Mouse (Mus musculus) neural tube, embryonic 13.5 days (tissue): ENCODE results near the gene Gpr107. TPM values are rescaled to one million over a fixed set of nuclear protein-coding genes. Genes with fewer than 3 reads are reported as not detected.

ENCODE experiments used
- ATAC-seq: fragments of 200-750 bp; cut with Nextera tagmentation; 2 replicates; pipeline ENCODE4 v1.8.0; 2017; ENCODE audit warnings: low read depth, mild to moderate bottlenecking, moderate TSS enrichment, moderate library complexity
- H3K27ac ChIP-seq: fragments of 300-500 bp; sonication (generic); replicated peaks from 2 replicates; pipeline ENCODE4 v1.5.1; 2015; ENCODE audit warnings: moderate library complexity, mild to moderate bottlenecking, inconsistent platforms
- H3K27me3 ChIP-seq: fragments of 300-500 bp; sonication (generic); 2 replicates; pipeline ENCODE4 v1.6.1; 2015; ENCODE audit warnings: mild to moderate bottlenecking, inconsistent platforms
- H3K36me3 ChIP-seq: fragments of 300-500 bp; sonication (generic); 2 replicates; pipeline ENCODE4 v1.6.1; 2015; ENCODE audit warnings: mild to moderate bottlenecking, inconsistent platforms
- H3K4me1 ChIP-seq: fragments of 300-500 bp; sonication (generic); replicated peaks from 2 replicates; pipeline ENCODE4 v1.6.1; 2015; ENCODE audit warnings: inconsistent platforms
- H3K4me2 ChIP-seq: fragments of 300-500 bp; sonication (generic); 2 replicates; pipeline ENCODE4 v1.6.1; 2015; ENCODE audit warnings: inconsistent platforms, mild to moderate bottlenecking, moderate library complexity
- H3K4me3 ChIP-seq: fragments of 300-500 bp; sonication (generic); 2 replicates; pipeline ENCODE4 v1.5.1; 2015; ENCODE audit warnings: mild to moderate bottlenecking, inconsistent platforms
- H3K9ac ChIP-seq: fragments of 300-500 bp; sonication (generic); 2 replicates; pipeline ENCODE4 v1.6.1; 2015; ENCODE audit warnings: moderate library complexity, mild to moderate bottlenecking, inconsistent platforms
- H3K9me3 ChIP-seq: fragments of 300-500 bp; sonication (generic); 2 replicates; pipeline ENCODE4 v1.6.1; 2016; ENCODE audit warnings: inconsistent platforms
- whole genome bisulfite sequencing: fragments of 180-500 bp; shearing (Covaris S2); methylation state at CpG from one replicate; pipeline ENCODE4 v1.1.7; 2015; 5-methylcytosine and 5-hydroxymethylcytosine counted together
- polyA plus RNA-seq: library from polyadenylated mRNA; unstranded; fragments of >200 nt; fragmentation: Nextera tagmentation; extraction: Ambion mirVana; gene quantifications from 2 replicates; pipeline ENCODE4 v1.2.1, GENCODE M21; 2015

The Gpr107 gene
- polyA plus RNA-seq, 1 experiment from 2014 or later, result 34.9 TPM

DNA sequence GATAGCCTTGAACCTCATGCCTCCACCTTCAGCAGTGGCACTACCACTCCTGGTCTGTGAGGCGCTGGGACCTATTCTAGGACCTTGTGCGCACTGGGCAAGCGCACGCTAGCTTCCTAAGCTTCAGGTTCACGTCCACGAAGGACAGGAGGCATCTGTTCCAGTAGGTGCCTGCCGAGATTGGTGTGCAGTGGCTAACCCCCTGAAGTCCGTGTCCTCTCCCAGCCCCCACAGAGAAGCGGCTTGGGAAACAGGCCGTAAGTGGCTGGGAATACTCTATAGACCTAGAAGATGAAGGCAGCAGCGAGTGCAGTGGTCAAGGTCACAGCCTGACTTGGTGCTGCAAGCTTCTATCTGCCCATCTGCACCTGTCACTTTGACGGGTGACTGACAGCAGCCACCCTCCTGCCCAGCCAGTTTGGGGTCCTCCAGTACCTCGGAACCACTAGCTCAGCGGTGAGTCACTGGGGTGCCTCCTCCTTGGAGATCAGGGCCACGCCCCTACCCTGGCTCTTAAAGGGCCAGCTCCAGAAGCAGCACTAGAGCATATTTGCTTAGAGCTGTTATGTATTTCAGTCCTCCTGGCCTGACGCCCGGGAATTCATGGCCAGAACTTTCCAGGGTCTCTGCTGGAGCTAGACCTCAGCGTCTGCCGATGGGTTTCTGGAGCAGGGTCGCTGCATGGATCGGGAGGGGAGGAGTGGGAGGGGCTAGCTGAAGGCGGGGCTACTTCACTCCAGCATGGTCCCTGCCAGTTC lies 106.7 kb downstream of the Gpr107 start:
- 0 out of 2 replicates have a peak, but pooled peaks have one; percentile 28 for ATAC-seq
- WGBS, result 10% methylated on average over 22 of the region's 22 CpGs
- H3K27ac ChIP-seq, result peak overlapping the region; percentile 23; the same call in 1 of the 2 replicates
- H3K4me3 ChIP-seq, result peak overlapping the region; percentile 40
- no peaks in the 10 kb centered on the region for H3K27me3 ChIP-seq
- H3K9me3 ChIP-seq, result no peaks in the 10 kb centered on the region
- no peaks in the 10 kb centered on the region; the same call in 1 of the 2 replicates for H3K36me3 ChIP-seq
- H3K9ac ChIP-seq, result peak overlapping the region; percentile 62
- peaks cover 86% of the 10 kb centered on the region for H3K4me1 ChIP-seq
- peak overlapping the region; percentile 58 for H3K4me2 ChIP-seq

- 28% methylated on average over 9 of the region's 9 CpGs for WGBS
- Histone ChIP-seq H3K27me3 (no peaks in the 10 kb centered on the region), H3K27ac (peak overlapping the region; percentile 23; the same call in 1 of the 2 replicates), H3K9me3 (no peaks in the 10 kb centered on the region), H3K4me3 (peak overlapping the region; percentile 40), H3K36me3 (no peaks in the 10 kb centered on the region; the same call in 1 of the 2 replicates), H3K4me2 (peak overlapping the region; percentile 58), H3K4me1 (peaks cover 86% of the 10 kb centered on the region), H3K9ac (peak overlapping the region; percentile 62)
- ATAC-seq, result no peak
Measured at GRCm38 (mm10) chr2:31259367-31259920, 107.3 kb downstream of the Gpr107 start.

- Histone ChIP-seq H3K9me3 (no peaks in the 10 kb centered on the region), H3K4me3 (no peak overlapping the region), H3K36me3 (no peaks in the 10 kb centered on the region; the same call in 1 of the 2 replicates), H3K9ac (no peak overlapping the region), H3K4me1 (peaks cover 86% of the 10 kb centered on the region), H3K27me3 (no peaks in the 10 kb centered on the region), H3K27ac (no peak overlapping the region), H3K4me2 (no peak overlapping the region)
- 87% methylated on average over 8 of the region's 8 CpGs for WGBS
- ATAC-seq, result no peak
Measured at GRCm38 (mm10) chr2:31260549-31260948, 108.4 kb downstream of the Gpr107 start.

DNA sequence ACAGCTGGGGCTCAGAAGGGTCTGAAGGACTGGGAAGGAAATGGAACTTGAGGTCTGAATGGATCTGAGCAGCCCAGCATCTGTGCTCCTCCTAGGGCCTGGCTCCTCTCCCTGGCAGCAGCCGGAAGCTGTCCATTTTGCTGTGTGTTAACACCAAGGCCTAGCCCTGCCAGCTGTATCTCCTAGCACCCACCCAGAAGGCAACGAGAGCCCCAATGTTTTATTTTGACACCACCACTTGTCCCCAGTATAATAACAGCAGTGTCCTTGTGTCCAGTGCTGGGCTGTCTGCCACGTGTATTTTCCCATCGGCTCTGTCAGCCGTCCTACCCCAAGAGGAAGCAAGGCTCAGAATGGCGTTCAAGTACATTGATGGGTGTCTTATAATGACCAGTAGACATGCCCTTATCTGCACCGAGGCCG lies 110.9 kb downstream of the Gpr107 start:
- Histone ChIP-seq H3K4me2 (no peak overlapping the region), H3K9ac (no peak overlapping the region; the same call in 1 of the 2 replicates)
- WGBS, result 57% methylated on average over 8 of the region's 8 CpGs

DNA sequence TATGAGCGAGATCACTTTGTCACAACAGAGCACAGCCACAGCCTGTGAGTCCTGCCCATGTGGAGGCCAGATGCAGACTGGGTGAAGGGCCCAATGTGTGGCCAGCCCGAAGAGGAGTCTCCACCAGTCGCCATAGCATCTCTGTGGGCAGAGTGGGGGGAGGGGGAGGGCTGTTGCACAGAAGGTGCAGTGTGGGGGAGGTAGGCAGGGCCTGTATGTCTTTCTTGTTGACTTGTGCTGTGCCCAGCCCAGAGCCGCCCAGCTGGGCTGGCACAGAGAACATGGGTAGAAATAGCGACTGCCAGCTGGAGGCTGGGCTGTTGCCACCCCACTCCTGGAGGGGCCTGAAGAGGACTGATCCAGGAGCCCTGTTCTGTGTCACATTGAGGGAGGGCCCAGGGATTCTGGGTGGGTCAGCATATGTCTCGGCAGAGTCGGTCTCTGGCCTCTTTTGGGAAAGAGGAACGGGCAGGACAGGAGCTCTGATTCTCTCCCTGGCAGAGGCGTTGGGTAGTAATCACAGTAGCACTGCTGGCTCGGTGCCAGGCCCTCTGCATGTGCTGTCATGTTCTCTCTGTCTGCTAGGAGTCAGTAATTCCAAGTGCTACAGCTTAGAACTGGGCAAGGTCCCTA lies 111.7 kb downstream of the Gpr107 start:
- no peak overlapping the region for H3K4me3 ChIP-seq
- 35% methylated on average over 10 of the region's 10 CpGs for WGBS
- H3K4me2 ChIP-seq, result peak overlapping the region; percentile 11; the same call in 1 of the 2 replicates
- peak overlapping the region; percentile 88 for H3K27ac ChIP-seq
- peaks cover 83% of the 10 kb centered on the region for H3K4me1 ChIP-seq
- H3K27me3 ChIP-seq, result no peaks in the 10 kb centered on the region
- no peaks in the 10 kb centered on the region; the same call in 1 of the 2 replicates for H3K36me3 ChIP-seq
- ATAC-seq, result peak; percentile 68
- peak overlapping the region; percentile 43 for H3K9ac ChIP-seq
- H3K9me3 ChIP-seq, result no peaks in the 10 kb centered on the region

More for the DNA sequence above, 110.9 kb downstream of the Gpr107 start:
- H3K27ac ChIP-seq, result peak overlapping the region; percentile 88
- H3K4me3 ChIP-seq, result no peak overlapping the region
- H3K4me1 ChIP-seq, result peaks cover 83% of the 10 kb centered on the region
- no peaks in the 10 kb centered on the region; the same call in 1 of the 2 replicates for H3K36me3 ChIP-seq
- H3K9me3 ChIP-seq, result no peaks in the 10 kb centered on the region
- peak; percentile 7; the same call in 1 of the 2 replicates for ATAC-seq
- H3K27me3 ChIP-seq, result no peaks in the 10 kb centered on the region

- 29% methylated on average over 6 of the region's 6 CpGs for WGBS
- Histone ChIP-seq H3K4me1 (peaks cover 68% of the 10 kb centered on the region), H3K9ac (no peak overlapping the region), H3K4me3 (no peak overlapping the region), H3K4me2 (no peak overlapping the region), H3K36me3 (peaks cover 9% of the 10 kb centered on the region; the same call in 1 of the 2 replicates), H3K27me3 (no peaks in the 10 kb centered on the region), H3K9me3 (no peaks in the 10 kb centered on the region), H3K27ac (peak overlapping the region; percentile 74)
- peak; percentile 29; the same call in 1 of the 2 replicates for ATAC-seq
Measured at GRCm38 (mm10) chr2:31267447-31267846, 115.3 kb downstream of the Gpr107 start.

Other genes starting within 250 kb of the Gpr107 start
- 2.4 and 2.7 TPM in 2 replicates for gene Ptges, start 222.5 kb upstream of the Gpr107 start, polyA plus RNA-seq
- gene Tor1b, start 199.4 kb upstream of the Gpr107 start, polyA plus RNA-seq, result 14.9 and 16.3 TPM in 2 replicates
- 92.3 and 105 TPM in 2 replicates for gene Tor1a, start 184.4 kb upstream of the Gpr107 start, polyA plus RNA-seq
- 92.3 and 95.2 TPM in 2 replicates for gene BC005624, start 170.1 kb upstream of the Gpr107 start, polyA plus RNA-seq
- 48.9 and 49.6 TPM in 2 replicates for gene Usp20, start 170.0 kb upstream of the Gpr107 start, polyA plus RNA-seq
- gene Fnbp1, start 10.3 kb upstream of the Gpr107 start, polyA plus RNA-seq, result 21.6 and 28.0 TPM in 2 replicates
- gene Ncs1, start 93.5 kb downstream of the Gpr107 start, polyA plus RNA-seq, result 137 and 153 TPM in 2 replicates
- gene Hmcn2, start 162.1 kb downstream of the Gpr107 start, polyA plus RNA-seq, result 0.06 and 0.32 TPM in 2 replicates